Mouse (Mus musculus) spleen, postnatal 0 days (tissue): ENCODE results near the gene Foxm1. TPM values are rescaled to one million over a fixed set of nuclear protein-coding genes. Genes with fewer than 3 reads are reported as not detected.

Experiments
- polyA plus RNA-seq: library from polyadenylated mRNA; unstranded; fragments of >200 nt; fragmentation: Nextera tagmentation; extraction: Ambion mirVana; gene quantifications from 2 replicates; pipeline ENCODE4 v1.2.1, GENCODE M21; 2015

Gene Foxm1
- polyA plus RNA-seq, result 11.4 and 13.1 TPM in 2 replicates

GRCm38 (mm10) chr6:128362381-128363006, at the start of gene Foxm1, which contains the start of gene Rhno1:
Gene Foxm1, plus strand, starts transcription at chr6:128362967.
Gene Rhno1, minus strand, starts transcription at chr6:128362911.

DNA sequence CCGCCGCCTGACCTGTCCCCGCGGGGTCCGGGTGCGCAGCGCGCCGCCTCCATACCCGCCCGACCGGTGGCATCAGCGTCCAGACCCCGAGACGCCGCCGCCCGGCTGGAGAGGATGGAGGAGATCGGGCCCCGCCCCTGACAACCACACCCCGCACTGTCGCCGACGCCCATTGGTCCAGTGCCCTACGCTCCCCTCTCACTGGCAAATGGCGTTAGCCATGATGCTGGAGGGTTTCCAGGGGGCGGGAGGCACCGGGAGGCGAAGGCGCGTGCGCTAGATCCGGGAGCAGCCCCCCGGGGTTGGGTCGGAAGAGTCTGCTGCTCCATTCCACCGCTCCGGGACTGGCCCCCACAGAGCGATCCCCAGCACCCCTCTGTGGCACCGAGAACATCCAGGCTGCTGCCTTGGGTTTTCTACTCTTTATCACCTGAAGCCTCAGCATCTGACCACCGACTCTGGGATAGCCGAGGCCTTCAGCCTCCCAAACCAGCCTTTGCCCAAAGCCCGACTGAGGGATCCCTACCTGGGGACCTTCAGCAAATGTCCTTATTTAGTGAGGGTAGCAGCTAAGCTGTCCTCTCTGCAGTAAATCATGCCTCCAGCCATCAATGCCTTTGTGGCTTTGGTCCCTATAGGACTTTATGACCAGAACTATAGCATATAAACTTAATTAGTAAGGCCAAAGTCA, 6.9 kb upstream of the Foxm1 start, which contains the start of gene Tulp3:
Tulp3 (minus strand) TSS at position 126 of the 691 bp plus-strand sequence.

GRCm38 (mm10) chr6:128375192-128375591, 12.4 kb downstream of the Foxm1 start, which contains the start of the genes Tex52 and Gm44596:
Gene Tex52, plus strand, starts transcription at chr6:128375456.
Gene Gm44596, plus strand, starts transcription at chr6:128375503.

GRCm38 (mm10) chr6:128398996-128399395, 36.2 kb downstream of the Foxm1 start, which contains the start of gene Nrip2:
Gene Nrip2, plus strand, starts transcription at chr6:128399296.

DNA sequence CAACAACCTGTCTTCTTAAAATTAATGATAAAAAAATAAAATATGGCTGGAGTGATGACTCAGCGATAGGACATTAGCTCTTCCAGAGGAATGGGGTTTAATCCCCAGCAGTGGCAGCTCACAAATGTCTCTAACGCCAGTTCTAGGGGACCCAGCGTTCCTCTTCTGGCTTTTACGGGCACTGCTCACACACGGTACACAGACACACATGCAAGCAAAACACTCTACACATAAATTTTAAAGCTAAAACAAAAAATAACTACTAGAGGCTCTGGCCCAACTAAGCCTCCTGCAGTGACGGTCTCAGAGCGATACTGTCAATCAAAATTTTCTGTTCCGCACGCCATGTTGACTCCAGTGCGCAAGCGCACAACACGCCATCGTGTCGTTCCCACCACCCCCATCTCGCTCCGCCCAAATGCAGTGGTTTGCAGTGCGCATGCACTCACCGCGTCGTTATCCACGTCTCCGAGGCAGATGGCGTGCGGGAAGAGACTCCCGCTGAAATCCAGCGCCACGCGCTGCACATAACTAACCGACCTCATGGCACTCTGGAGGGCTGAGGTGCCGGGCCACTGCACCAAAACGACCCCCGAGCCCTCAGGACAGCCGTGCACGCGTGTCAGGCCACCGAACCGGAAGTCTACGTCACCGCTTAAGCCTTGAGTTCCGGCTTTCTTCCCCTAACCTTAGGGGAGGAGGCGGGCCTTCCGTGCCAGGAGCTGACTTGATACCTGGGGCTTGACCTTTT, 61.7 kb downstream of the Foxm1 start, which contains the start of gene Itfg2:
Itfg2 (minus strand) TSS at position 663 of the 751 bp plus-strand sequence.

Other genes starting within 250 kb of the Foxm1 start
- 23.6 and 30.8 TPM in 2 replicates for gene Tspan9, start 219.4 kb upstream of the Foxm1 start, polyA plus RNA-seq
- 0.43 and 0.49 TPM in 2 replicates for gene Tead4, start 62.1 kb upstream of the Foxm1 start, polyA plus RNA-seq
- gene Tulp3, start 7.1 kb upstream of the Foxm1 start, polyA plus RNA-seq, result 4.7 and 6.6 TPM in 2 replicates
- 73.4 and 75.4 TPM in 2 replicates for gene Rhno1, start 56 bp upstream of the Foxm1 start, polyA plus RNA-seq
- 0.10 TPM in 1 of 2 replicates, not detected in the other for gene Tex52, start 12.5 kb downstream of the Foxm1 start, polyA plus RNA-seq
- not detected in 2 replicates for gene Gm44596, start 12.5 kb downstream of the Foxm1 start, polyA plus RNA-seq
- gene Nrip2, start 36.3 kb downstream of the Foxm1 start, polyA plus RNA-seq, result 0.99 and 1.2 TPM in 2 replicates
- gene Itfg2, start 62.0 kb downstream of the Foxm1 start, polyA plus RNA-seq, result 14.2 and 16.5 TPM in 2 replicates
- gene Fkbp4, start 75.7 kb downstream of the Foxm1 start, polyA plus RNA-seq, result 120 and 123 TPM in 2 replicates
- gene Pzp, start 163.8 kb downstream of the Foxm1 start, polyA plus RNA-seq, result 0.16 and 0.65 TPM in 2 replicates
- gene A2ml1, start 218.6 kb downstream of the Foxm1 start, polyA plus RNA-seq, result not detected in 2 replicates